Mouse (Mus musculus) ovary, postnatal 36 days (tissue): Measurements from ENCODE around the gene Unc13a.

Experiments
- DNase-seq: peaks from one replicate; pipeline ENCODE4 v3.0.0; 2022; ENCODE audit warnings: low spot score, mixed read lengths

The Unc13a gene

GRCm38 (mm10) chr8:71686143-71686734, 14.7 kb upstream of the Unc13a start:
- DNase-seq: no peak

- DNase-seq: no peak
These were observed 14.0 kb upstream of the Unc13a start for GRCm38 (mm10) chr8:71685573-71685972.

GRCm38 (mm10) chr8:71684701-71685100, 13.1 kb upstream of the Unc13a start:
- no peak for DNase-seq

DNA sequence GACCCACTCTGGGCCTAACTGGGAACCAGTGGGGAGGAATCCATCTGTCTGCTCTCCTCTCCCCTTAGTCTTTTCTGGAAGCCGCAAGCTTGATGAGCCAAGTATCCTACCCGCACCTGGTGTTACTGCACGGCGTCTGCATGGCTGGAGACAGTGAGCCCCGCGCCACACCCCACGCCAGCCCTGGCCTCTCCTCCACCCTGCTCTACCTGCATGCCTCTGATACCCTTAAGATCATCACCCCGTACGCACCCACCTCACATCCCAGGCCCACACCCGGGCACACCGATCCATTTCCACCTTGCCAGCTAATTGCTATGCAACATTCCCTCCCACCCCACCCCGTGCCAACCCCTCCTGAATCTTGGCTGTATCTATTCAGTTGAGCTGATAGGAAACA, 11.3 kb upstream of the Unc13a start:
- DNase-seq: no peak

- no peak for DNase-seq
These were observed 9.9 kb upstream of the Unc13a start for GRCm38 (mm10) chr8:71681369-71681915.

GRCm38 (mm10) chr8:71680471-71680870, 8.9 kb upstream of the Unc13a start:
- DNase-seq: no peak

DNA sequence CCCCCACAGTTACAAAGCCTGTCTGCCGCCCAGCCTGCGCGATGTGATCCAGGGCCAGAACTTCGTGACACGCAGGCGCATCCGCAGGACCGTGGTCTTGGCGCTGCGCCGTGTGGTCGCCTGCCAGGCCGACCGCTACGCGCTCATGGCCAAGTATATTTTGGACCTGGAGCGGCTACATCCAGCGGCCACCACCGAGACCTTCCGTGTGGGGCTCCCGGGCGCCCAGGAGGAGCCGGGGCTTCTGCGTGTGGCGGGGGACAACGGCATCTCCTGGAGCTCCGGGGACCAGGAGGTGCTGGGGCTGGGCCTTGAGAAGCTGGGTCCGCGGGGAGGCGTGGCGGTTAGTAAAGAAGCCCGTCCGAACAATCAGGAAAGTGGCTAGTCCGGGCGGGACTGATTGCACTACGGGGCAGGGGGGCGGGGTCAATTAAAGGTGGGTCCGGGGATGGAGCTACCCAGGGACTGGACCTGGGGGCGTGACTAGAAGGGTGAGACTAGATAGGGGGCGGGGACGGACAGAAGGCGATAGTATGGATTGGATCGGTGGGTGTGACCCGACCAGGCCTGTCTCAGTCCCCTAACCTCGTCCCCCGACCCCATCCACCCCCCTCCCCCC, 8.1 kb upstream of the Unc13a start:
- no peak for DNase-seq

DNA sequence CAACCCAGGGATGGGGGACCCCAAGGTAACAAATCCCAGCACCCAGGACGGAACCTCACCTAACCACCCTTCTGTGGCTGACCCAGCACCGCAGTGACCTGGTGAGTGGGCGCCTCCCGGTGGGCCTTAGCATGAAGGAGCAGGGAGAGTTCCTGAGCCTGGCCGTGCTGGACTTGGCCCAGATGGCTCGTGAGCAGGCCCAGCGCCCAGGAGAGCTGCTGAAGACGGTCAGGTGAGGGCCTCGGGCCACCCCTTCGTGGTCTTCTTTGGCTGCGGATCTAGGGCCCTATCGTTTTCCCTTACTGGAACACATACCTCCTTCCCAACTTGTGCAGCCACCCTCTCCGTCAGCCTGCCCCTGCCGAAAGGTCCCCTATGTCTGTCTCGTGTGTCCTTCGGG, 7.6 kb upstream of the Unc13a start:
- no peak for DNase-seq

GRCm38 (mm10) chr8:71678216-71678615, 6.7 kb upstream of the Unc13a start:
- no peak for DNase-seq

DNA sequence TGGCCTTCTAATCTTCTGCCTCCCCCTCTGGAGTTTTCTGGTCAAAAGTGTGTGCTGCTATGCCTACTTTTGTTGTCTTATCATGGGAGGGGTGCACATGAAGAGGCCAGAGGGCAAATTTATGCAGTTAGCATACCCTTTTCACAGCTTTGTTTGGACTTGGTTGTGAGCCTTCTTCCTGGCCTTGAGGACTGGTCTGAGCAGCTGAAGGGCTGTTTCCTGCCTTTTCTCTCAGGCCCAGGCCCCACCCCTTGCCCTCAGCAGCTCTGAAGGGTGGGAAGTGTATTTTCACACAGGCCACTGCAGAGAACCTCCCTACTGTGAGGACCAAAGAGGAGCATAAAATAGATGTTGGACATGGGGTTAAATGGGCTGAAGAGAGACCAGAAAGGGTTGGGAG, 6.0 kb upstream of the Unc13a start:
- DNase-seq: no peak

DNA sequence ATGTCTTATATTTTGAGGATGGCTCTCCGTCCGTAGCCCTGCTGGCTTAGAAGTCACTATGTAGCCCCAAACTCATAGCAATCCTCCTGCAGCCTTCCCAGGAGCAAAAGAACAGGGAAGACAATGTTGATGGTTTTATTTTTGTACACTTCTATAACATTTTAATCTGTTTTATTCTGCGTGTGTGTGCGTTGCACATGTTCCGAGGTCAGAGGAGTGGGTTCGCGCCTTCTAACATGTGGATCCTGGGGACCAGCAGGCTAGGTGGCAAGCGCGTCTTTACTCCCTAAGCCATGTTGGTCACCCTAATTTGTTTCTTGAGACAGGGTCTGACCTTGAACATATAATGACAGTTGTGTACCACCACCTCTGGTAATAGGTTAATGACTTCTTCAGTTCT, 5.2 kb upstream of the Unc13a start:
- DNase-seq: no peak

GRCm38 (mm10) chr8:71676020-71676741, 4.6 kb upstream of the Unc13a start, which contains the start of gene Jak3:
TSS of gene Jak3 (plus strand) at chr8:71676296.
- peak; percentile 61 for DNase-seq

GRCm38 (mm10) chr8:71675456-71676019, 4.0 kb upstream of the Unc13a start:
- no peak for DNase-seq

DNA sequence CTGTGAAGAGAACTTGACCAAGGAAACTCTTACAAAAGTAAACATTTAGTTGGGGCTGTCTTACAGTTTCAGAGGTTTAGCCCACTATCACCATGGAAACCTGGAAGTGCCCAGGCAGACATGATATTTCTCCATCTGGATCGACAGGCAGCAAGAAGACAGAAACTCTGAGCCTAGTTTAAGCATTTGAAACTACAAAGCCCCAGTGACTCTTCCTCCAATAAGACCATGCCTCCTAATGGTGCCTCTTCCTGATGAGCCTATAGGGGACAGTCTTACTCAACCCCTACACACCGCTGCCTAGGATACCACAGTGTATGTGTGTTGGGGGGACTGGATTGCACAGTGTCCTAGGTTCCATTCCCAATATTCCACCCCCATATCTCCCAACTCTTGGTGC, 2.5 kb upstream of the Unc13a start:
- no peak for DNase-seq

- no peak for DNase-seq
These were observed 695 bp upstream of the Unc13a start for GRCm38 (mm10) chr8:71672168-71672735.

DNA sequence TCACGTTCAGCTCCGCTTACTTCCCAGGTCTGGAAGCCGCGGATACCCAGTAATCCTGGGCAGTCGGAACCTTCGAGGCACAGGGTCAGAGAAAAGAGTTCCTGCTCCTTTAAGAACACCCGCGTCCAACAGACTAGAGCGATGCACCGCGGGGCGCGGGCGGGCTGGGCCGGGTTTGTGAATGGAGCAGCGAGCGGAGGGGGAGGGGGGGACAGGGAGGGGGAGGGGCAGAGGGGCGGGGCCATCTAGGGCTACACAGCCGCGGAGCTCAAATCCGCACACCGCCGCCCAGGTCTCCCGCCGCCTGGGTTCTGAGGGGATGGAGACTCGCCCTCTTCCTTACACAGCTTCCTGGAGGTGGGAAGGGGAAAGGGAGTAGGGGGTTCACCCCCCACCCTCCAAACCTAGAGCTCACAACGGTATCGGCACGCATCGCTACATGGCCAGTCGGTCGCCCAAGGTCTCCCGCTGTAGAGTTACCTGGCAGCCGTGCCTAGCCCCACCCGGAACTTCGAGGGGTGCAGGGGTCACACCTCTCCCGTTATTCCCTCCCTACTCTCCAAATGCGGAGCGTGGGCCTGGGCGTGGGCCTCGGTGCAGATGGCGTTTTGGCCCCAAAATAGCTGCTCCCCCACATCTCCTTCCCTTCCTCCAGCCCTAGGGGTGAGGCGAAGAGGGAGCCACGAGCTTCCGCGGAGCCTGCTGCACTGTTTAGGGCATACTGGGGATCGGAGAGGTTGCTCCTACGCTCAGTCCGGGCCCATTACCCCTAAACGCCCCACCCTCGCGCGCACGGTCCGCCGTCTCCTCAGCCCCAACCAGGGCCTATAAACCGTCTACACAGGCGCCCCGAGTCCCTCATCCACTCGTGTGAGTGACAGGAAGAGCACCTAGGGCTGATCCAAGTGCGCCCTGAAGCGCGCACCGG, 672 bp downstream of the Unc13a start:
- DNase-seq: no peak

DNA sequence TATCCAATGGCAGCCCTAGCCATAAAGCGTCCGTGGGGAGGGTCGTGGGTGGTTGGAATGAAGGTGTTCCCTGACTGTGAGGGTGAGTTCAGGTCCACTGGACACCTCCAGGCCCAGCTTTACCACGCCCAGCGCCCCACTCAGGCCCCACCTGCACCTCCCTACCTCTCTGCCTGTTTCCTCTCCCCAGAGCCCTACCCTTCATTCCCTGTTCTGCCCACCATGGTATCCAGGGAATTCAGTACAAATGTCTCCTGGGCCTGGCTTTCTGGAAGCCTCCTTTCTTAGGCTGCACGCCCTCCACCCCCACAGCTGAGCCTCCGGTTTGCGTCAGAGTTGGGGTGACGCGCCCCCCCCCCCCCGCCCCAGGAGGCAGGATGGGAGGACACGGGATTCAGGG, 1.4 kb downstream of the Unc13a start:
- no peak for DNase-seq

DNA sequence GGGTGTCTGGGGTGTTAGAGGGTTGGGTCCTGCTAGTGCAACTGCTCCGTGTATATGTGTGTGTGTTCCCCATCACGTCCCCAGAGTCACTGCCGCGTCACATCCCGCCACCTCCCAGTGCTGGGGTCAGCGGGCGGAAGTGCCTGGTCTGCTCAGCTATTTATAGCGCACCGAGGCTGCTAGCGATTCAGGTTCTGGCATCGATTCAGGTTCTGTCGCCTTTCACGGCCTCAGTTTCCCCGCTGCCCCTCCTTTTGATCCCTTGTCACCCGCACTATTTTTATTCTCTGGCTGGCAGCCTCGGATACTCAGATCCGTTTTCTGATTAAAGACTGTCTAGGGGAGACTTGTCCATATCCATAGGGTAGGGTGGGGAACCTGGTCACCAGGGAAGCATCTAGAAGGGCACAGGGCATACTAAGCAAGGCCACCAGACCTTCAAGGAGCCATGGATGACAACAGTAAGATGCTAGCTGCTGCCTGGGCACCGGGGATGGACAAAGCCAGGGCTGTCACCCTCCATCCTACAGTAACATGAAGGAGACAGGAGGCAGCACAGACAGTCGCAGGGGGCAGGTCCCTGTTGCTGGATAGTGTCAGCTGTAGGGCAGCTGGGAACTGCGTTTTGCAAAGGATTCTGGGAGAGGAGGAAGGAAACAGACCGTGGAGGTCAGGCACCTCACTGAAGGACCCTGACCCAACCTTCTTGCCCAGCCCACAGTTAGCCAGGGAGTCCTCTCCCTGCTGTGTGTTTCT, 3.2 kb downstream of the Unc13a start:
- DNase-seq: no peak

- DNase-seq: no peak
These were observed 4.3 kb downstream of the Unc13a start for GRCm38 (mm10) chr8:71667256-71667655.

DNA sequence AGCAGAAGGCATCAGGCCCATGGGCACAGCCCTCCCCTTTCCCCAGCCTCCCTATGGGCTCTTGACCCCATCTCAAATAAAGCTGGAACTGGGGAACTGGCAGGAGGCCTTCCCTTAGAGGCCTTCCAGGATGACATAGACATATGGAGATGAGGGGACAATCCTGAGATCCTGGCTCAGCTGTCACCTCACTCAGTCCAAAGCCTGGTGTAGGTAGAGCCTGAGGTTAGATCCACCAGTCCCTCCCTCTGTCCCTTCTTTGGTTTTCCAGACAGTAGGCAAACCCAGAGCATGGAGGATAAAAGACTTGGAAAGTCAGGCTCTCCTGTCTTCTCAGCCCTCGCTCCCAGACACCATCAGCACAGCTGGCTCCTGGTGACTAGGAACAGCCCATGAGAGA, 4.7 kb downstream of the Unc13a start:
- DNase-seq: no peak
